Mouse (Mus musculus) megakaryocyte, embryonic 14.5 days (primary cell): Measurements from ENCODE around the gene Abhd2. TPM values are rescaled to one million over a fixed set of nuclear protein-coding genes. Genes with fewer than 3 reads are reported as not detected.

Experiments used
- H3K27me3 ChIP-seq: replicated peaks from 2 replicates; pipeline ENCODE3; 2012; ENCODE audit warnings: inconsistent platforms
- H3K36me3 ChIP-seq: replicated peaks from 2 replicates; pipeline ENCODE3; 2012; ENCODE audit warnings: low read length, inconsistent platforms, mixed read lengths
- H3K4me1 ChIP-seq: 2 replicates; pipeline ENCODE4 v1.6.1; 2012; ENCODE audit warnings: inconsistent platforms
- H3K4me3 ChIP-seq: replicated peaks from 2 replicates; pipeline ENCODE3; 2012; ENCODE audit warnings: moderate library complexity, mild to moderate bottlenecking, inconsistent platforms
- H3K9me3 ChIP-seq: 2 replicates; pipeline ENCODE4 v1.6.1; 2012; ENCODE audit warnings: inconsistent platforms
- FLI1 ChIP-seq: IDR thresholded peaks from 2 replicates; pipeline ENCODE4 v1.6.1; 2012; ENCODE audit warnings: low read length, inconsistent platforms, mixed read lengths
- GATA1 ChIP-seq: IDR thresholded peaks from 3 replicates; pipeline ENCODE4 v1.6.1; 2012; ENCODE audit warnings: mixed read lengths, low read length, inconsistent platforms, borderline replicate concordance
- polyA plus RNA-seq: library from polyadenylated mRNA; stranded (reverse); fragments of >175 nt; gene quantifications from 2 replicates; pipeline ENCODE4 v1.2.3, GENCODE M21; 2012; ENCODE audit warnings: low replicate concordance; ENCODE audit not compliant: insufficient read depth

Abhd2 gene
- polyA plus RNA-seq, 1 experiment: 18.2 TPM

DNA sequence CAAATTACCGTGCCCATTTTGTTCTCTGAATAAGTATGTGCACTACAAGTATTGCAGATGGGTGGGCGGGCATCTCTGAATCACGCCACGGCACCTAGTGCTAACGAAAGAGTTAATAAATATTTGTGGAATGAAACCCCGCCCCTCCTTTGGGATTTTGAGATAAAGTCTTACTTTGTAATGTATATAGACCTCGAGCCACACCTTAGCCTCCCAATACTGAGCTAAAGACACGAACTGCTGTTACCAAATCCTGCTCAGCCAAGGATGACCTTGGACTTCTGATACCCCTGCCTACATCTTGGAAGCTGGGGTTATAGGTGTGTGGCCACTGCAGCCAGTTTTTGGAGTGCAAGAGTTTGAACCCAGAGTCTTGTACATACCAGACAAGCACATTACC is 125.4 kb downstream of the Abhd2 start:
- H3K9me3 ChIP-seq: no peaks in the 10 kb centered on the region
- no peak overlapping the region for H3K4me3 ChIP-seq
- TF ChIP-seq FLI1 (no peak), GATA1 (no peak)
- peaks cover 21% of the 10 kb centered on the region for H3K36me3 ChIP-seq
- H3K27me3 ChIP-seq: no peaks in the 10 kb centered on the region
- peaks cover 13% of the 10 kb centered on the region for H3K4me1 ChIP-seq

DNA sequence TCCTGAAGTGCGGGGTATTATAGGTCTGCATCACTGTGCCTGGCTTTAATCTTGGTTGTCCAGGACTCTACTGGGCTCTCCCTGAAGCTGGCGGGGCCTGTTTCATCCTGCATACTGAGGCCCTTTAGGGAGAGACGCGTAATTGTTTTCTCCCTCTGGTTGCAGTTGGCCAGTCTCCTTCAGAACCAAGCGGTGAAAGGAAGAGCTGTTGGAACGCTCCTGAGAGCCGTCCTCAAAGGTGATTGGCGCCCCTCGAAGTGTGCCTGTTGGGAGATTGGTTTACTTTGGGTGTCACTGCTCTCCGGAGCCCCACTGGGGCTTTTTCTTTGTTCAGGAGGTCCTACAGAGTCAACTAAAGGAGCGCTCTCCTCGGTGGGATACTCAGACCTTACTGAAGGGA is 126.0 kb downstream of the Abhd2 start:
- Histone ChIP-seq H3K4me3 (no peak overlapping the region), H3K36me3 (peaks cover 23% of the 10 kb centered on the region), H3K27me3 (no peaks in the 10 kb centered on the region), H3K9me3 (no peaks in the 10 kb centered on the region), H3K4me1 (peaks cover 7% of the 10 kb centered on the region)
- no peak for TF ChIP-seq GATA1
- TF ChIP-seq FLI1: no peak

DNA sequence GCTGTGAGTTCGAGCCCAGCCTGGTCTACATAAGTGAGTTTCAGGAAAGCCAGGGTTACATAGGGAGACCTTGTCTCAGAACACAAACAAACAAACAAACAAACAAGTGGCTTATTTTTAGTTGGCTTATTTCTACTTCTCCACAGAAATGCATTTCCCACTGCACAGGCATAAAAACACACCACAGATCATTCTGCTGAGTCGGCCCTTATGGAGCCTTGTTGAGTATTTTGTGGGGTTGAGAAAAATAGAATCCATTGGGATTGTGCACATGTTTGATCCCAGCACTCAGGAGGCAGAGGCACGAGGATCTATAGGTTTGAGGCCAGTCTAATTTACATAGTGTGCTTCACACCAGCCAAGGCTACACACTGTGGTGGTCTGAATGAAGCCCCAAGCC is 127.3 kb downstream of the Abhd2 start:
- peaks cover 23% of the 10 kb centered on the region for H3K36me3 ChIP-seq
- no peaks in the 10 kb centered on the region for H3K27me3 ChIP-seq
- H3K4me3 ChIP-seq: no peak overlapping the region
- H3K4me1 ChIP-seq: peaks cover 5% of the 10 kb centered on the region; the same call in 1 of the 2 replicates
- TF ChIP-seq GATA1: no peak
- H3K9me3 ChIP-seq: no peaks in the 10 kb centered on the region

DNA sequence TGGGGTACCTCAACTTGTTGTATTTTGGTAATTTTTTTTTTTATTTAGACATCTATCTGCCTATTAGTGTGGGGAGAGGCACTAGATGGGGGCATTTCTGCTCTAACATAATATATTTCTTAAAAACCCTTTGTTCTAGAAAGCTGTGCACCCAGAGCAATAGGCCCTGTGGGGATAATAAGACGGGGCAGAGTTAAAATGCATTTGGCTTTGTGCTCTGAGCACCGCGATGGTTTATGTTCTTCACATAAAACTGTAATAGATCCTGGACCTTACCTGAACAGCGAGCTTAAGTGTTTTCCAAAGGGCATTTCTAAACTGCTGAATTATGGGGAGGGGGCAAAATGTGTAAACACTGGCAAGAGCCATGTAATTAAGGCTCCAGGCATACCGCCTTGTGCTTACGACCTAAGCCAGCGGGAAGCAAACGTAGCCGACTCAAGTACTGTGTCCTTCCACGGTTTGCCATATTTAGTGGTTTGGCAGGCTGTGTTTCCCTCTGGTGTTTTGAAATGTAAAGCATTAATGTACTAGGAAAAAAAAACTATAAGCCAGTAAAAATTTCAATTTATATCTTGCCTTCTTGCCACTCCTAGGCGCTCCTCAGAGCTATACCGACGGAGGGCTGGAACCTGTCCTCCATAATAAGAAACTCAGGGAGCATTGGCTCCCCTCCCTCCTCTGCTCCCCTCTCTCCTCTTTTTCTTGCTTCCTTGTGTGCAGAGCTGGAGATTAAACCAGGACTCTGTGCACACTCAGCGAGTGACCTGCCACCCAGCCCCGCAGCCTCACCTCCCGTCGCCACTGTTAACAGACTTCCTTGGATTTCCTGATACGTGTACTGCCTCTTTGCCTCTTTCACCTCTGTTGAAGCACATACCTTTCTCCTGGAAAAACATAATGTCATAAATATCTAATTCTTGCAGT is 141.7 kb downstream of the Abhd2 start:
- H3K4me1 ChIP-seq: no peaks in the 10 kb centered on the region
- no peaks in the 10 kb centered on the region for H3K9me3 ChIP-seq
- no peak overlapping the region for H3K4me3 ChIP-seq
- H3K27me3 ChIP-seq: no peaks in the 10 kb centered on the region
- peaks cover 38% of the 10 kb centered on the region for H3K36me3 ChIP-seq
- TF ChIP-seq GATA1: no peak
- no peak for TF ChIP-seq FLI1

Other genes with a start within 250 kb of the Abhd2 start
- gene Acan, start 219.7 kb upstream of the Abhd2 start, polyA plus RNA-seq: 1.1 TPM in 1 of 2 replicates, not detected in the other
- gene Hapln3, start 142.2 kb upstream of the Abhd2 start, polyA plus RNA-seq: 0.95 TPM in 1 of 2 replicates, not detected in the other
- 42.4 and 57.1 TPM in 2 replicates for gene Mfge8, start 124.1 kb upstream of the Abhd2 start, polyA plus RNA-seq
- gene Rlbp1, start 113.8 kb downstream of the Abhd2 start, polyA plus RNA-seq: not detected in 2 replicates
- gene Fanci, start 118.7 kb downstream of the Abhd2 start, polyA plus RNA-seq: 0.40 TPM in 1 of 2 replicates, not detected in the other
- 10.2 and 32.6 TPM in 2 replicates for gene Polg, start 193.2 kb downstream of the Abhd2 start, polyA plus RNA-seq